Mouse (Mus musculus) mouse embryonic stem cell (cell line): ENCODE measurements at regions not wholly inside any gene's neighbourhood (a gene's known extent, or its start where the extent isn't known, plus 50 kb on each side); places are given as distances from the start of the nearest gene placed in this dataset.

Experiments
- in situ Hi-C, 2 experiments: fragments of 300-500 bp; cut with MboI; formaldehyde crosslinking; loops; 1 replicate in 1 of 2; 3 replicates in 1 of 2; pipeline ENCODE4 v1.14.3; 2019 to 2020; ENCODE audit warnings: low sequenced_read_pairs in 2 of 2, low pct_unique_long_range_greater_than_20kb in 1 of 2, mixed read lengths in 1 of 2; ENCODE audit not compliant: unreplicated experiment in 1 of 2

DNA sequence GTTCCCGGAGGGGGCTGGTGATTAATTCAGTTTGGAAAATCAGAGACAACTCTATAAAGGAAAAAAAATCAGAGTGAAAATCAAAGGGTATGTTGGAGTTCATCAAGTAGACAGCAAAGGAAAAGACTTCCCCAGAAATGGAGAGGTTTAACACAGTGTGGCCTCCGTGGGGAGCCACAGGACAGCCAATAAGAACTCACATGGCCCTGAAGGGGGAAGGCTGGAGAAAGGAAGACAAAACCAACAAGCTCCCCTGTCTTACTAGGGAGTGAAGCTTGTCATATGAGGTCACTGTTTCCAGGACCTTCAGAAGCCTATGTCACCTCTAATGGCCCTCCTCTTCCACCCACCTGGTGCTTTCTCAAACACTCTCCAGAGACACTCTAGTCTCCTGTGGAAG lies 187.1 kb upstream of the Nckap5 start:
- in situ Hi-C loops, result loop anchor here (25.0 kb wide), 1 partner anchor 445 kb away; no protein-coding TSS in a partner anchor

- in situ Hi-C loops, result loop anchor here (25.0 kb wide), 1 partner anchor 446 kb away; no protein-coding TSS in a partner anchor
Measured at GRCm38 (mm10) chr1:127015894-127016245, 185.3 kb upstream of the Nckap5 start.

- in situ Hi-C loops, result loop anchor here (25.0 kb wide), 1 partner anchor 447 kb away; no protein-coding TSS in a partner anchor
Measured at GRCm38 (mm10) chr1:127015042-127015893, 184.7 kb upstream of the Nckap5 start.

DNA sequence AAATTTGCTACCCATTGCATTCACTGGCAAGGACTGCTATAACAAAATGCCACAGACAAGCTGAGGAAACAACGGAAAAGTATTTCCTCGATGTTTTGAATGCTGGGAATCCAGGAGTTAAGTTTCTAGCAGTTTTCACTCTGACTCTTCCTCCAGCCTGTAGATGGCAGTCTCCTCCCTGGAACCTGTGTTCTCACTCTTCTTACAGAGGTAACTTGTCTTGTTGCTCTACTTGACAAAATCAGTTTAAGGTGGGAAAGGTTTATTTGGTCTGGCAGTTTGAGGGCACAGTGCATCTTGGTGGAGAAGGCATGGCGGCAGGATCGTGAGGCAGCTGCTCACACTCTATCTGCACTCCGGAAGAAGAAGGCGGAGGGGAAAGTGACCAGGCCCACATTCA lies 181.3 kb upstream of the Nckap5 start:
- in situ Hi-C loops, result loop anchor here (25.0 kb wide), 1 partner anchor 450 kb away; no protein-coding TSS in a partner anchor

GRCm38 (mm10) chr1:127009699-127010098 lies 179.1 kb upstream of the Nckap5 start:
- in situ Hi-C loops, result loop anchor here (25.0 kb wide), 1 partner anchor 453 kb away; no protein-coding TSS in a partner anchor

GRCm38 (mm10) chr1:127001700-127002099 lies 171.1 kb upstream of the Nckap5 start:
- in situ Hi-C loops, result loop anchor here (25.0 kb wide), 1 partner anchor 461 kb away; no protein-coding TSS in a partner anchor

- in situ Hi-C loops, result no loop called here
Measured at GRCm38 (mm10) chr1:126993061-126993640, 162.6 kb upstream of the Nckap5 start.

DNA sequence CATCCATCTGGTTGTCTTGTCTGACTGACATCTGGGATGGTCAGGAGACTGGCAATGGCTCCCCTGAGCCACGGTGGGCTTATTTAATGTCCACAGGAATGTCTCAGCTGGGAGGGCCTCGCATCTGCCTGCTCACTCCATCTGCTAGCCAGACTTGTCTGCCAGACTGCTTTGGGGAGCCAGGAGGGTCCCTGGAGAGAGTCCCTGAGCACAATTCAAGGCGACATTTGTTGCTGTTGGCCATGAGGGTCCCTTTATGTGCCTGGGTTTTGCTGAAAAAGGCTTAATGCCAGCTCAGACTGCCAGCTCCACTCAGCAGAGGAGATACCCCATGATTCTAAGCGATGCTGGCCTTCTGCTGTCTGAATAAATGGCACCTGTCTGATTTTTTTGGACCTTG lies 161.8 kb upstream of the Nckap5 start:
- in situ Hi-C loops, result no loop called here

- in situ Hi-C loops, result no loop called here
Measured at GRCm38 (mm10) chr1:126982805-126983204, 152.2 kb upstream of the Nckap5 start.

GRCm38 (mm10) chr1:126980311-126980710 lies 149.7 kb upstream of the Nckap5 start:
- in situ Hi-C loops, result no loop called here

- in situ Hi-C loops, result no loop called here
Measured at GRCm38 (mm10) chr1:126973871-126974270, 143.3 kb upstream of the Nckap5 start.

GRCm38 (mm10) chr1:126971777-126972421 lies 141.3 kb upstream of the Nckap5 start:
- in situ Hi-C loops, result no loop called here

DNA sequence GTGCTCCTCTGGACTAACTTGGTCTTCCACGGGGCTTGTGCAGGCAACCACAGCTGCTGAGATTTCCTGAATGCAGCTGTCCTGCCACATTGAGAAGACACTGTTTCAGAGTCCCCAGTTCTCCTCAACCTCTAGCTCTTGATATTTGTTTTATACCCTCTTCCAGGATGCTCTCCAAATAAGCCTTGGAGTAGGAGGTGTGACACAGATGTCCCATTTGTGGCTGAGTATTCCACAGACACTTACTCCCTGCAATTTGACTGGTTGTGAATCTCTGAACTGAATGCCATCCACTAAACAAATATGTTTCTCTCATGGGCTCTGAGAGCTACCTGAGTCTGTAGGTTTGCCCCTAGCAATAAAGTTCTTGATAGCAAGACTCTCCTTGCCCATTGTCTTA lies 140.5 kb upstream of the Nckap5 start:
- in situ Hi-C loops, result no loop called here

DNA sequence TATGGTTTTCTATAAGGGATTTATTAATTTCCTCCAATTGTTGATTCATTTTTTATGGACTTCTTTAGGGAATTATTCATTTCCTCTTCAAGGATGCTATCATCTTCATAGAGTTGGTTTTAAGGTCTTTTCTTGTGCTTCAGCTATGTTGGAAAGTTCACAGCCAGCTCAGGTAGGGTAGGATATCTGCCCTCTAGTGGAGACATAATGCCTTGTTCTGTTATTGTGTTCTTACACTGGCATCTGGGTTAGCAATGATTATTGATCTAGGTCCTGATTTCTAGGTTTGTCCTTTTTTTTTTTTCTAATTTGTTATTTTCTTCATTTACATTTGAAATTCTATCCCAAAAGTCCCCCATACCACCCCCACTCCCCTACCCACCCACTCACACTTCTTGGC lies 135.8 kb upstream of the Nckap5 start:
- in situ Hi-C loops, result no loop called here

- in situ Hi-C loops, result no loop called here
Measured at GRCm38 (mm10) chr1:126955839-126956720, 125.5 kb upstream of the Nckap5 start.

DNA sequence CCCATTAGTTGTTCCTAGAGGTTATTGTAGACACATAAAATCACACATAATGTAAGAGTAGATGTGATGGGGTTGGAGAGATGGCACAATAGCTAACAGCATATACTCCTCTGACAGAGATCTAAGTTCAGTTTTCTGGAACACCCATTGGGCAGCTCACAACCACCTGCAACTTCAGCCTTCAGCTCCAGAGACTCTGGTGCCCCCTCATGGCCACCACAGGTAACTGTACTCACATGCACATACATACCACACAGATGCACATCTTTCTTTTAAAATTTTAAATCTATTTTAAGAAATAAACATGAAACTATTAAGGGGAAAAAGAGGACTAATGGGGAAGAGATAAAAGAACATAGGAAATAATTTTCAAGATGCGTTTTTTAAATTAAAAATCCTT lies 117.3 kb upstream of the Nckap5 start:
- in situ Hi-C loops, result loop anchor here (25.0 kb wide), 1 partner anchor 336 kb away; no protein-coding TSS in a partner anchor

GRCm38 (mm10) chr1:126932658-126933057 lies 102.1 kb upstream of the Nckap5 start:
- in situ Hi-C loops, result loop anchor here (25.0 kb wide), 1 partner anchor 320 kb away; no protein-coding TSS in a partner anchor

DNA sequence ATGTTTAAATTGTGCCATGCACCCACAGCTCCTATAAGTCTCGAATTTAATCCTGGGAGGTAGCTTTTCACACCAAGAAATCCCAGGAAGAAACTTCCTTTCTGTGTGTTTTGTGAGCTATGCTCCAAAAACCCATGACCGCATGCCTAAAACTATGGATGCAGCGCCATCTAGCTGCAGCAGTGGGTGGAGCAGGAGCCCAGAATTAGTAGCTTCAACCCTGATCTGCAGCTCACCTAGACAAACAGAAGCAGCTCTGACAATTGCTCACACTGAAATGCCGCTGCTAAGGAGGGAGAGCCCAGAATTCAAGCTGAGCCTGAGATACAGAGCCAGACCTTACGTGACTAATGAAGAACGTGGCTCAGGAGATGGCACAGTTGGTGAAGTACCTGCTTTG lies 101.2 kb upstream of the Nckap5 start:
- in situ Hi-C loops, result loop anchor here (25.0 kb wide), 1 partner anchor 319 kb away; no protein-coding TSS in a partner anchor
